ENCODE assay signal across 9 mouse cellular contexts in genomic region chr15:13088504-13089058, GRCm38 (mm10).
DNase-seq lines count a peak whose midpoint lies in the region; ATAC-seq lines count a peak whose summit lies in the region.
"Had no signal": no experiment of that assay in that cellular context is flagged by ENCODE, and none has a peak within 500 bp of the region (broad histone marks: within the 10 kb centered on the region; RNA-seq: fewer than 3 reads in every experiment).

No protein-coding gene starts in this region.

- WGBS in embryonic facial prominence, embryonic 11.5 days, result 49% methylated on average over 7 of the region's 7 CpGs
- WGBS in hindbrain, embryonic 14.5 days, result 48% methylated on average over 7 of the region's 7 CpGs
- WGBS in midbrain, embryonic 15.5 days, result 40% methylated on average over 7 of the region's 7 CpGs

- DNase-seq in heart, adult 11 months, result peak; percentile 18
- DNase-seq in heart, adult 9 months (ENCODE audit: low spot score in 2 of 2), result no peak
- DNase-seq in adrenal gland, adult 18-20 months (ENCODE audit: low spot score in 2 of 2), result peak; percentile 36 to 46
- DNase-seq in embryonic facial prominence, embryonic 11.5 days (ENCODE audit: low spot score), result peak; percentile 83
- peak; percentile 79 for DNase-seq in hindbrain, embryonic 14.5 days (ENCODE audit: low spot score)
- DNase-seq in layer of hippocampus, postnatal 25 days (ENCODE audit: extremely low spot score in 1 of 2, low spot score in 1 of 2), result peak; percentile 54 to 80

- H3K36me3 ChIP-seq in embryonic facial prominence, embryonic 11.5 days (replicated peaks; ENCODE audit: control insufficient read depth, insufficient read depth, low read depth, low read length), result no peaks in the 10 kb centered on the region
- H3K36me3 ChIP-seq in hindbrain, embryonic 14.5 days (replicated peaks; ENCODE audit: control insufficient read depth, insufficient read depth), result no peaks in the 10 kb centered on the region
- no peaks in the 10 kb centered on the region for H3K36me3 ChIP-seq in midbrain, embryonic 15.5 days (replicated peaks)
- H3K36me3 ChIP-seq: liver, embryonic 15.5 days had no signal

- H3K27ac ChIP-seq in embryonic facial prominence, embryonic 11.5 days (replicated peaks; ENCODE audit: low read depth, low read length), result no peak overlapping the region
- no peak overlapping the region for H3K27ac ChIP-seq in hindbrain, embryonic 14.5 days
- no peak overlapping the region for H3K27ac ChIP-seq in midbrain, embryonic 15.5 days
- H3K27ac ChIP-seq: liver, embryonic 15.5 days had no signal

- no peak overlapping the region for H3K4me3 ChIP-seq in embryonic facial prominence, embryonic 11.5 days (ENCODE audit: low read depth, low read length)
- no peak overlapping the region for H3K4me3 ChIP-seq in hindbrain, embryonic 14.5 days (replicated peaks; ENCODE audit: low read length)
- no peak overlapping the region for H3K4me3 ChIP-seq in midbrain, embryonic 15.5 days
- H3K4me3 ChIP-seq: liver, embryonic 15.5 days had no signal

- no peaks in the 10 kb centered on the region for H3K4me1 ChIP-seq in embryonic facial prominence, embryonic 11.5 days (ENCODE audit: control insufficient read depth, insufficient read depth, low read length)
- H3K4me1 ChIP-seq in hindbrain, embryonic 14.5 days (replicated peaks; ENCODE audit: control insufficient read depth, insufficient read depth, low read length), result 0 out of 2 replicates have a peak, but pooled peaks cover 4% of the 10 kb centered on the region
- no peaks in the 10 kb centered on the region for H3K4me1 ChIP-seq in midbrain, embryonic 15.5 days
- H3K4me1 ChIP-seq: liver, embryonic 15.5 days had no signal

- no peaks in the 10 kb centered on the region for H3K27me3 ChIP-seq in embryonic facial prominence, embryonic 11.5 days (ENCODE audit: control insufficient read depth, insufficient read depth, low read length)
- H3K27me3 ChIP-seq in hindbrain, embryonic 14.5 days (ENCODE audit: control insufficient read depth, insufficient read depth, low read length), result no peaks in the 10 kb centered on the region
- no peaks in the 10 kb centered on the region for H3K27me3 ChIP-seq in midbrain, embryonic 15.5 days (replicated peaks)
- H3K27me3 ChIP-seq: liver, embryonic 15.5 days had no signal

- ATAC-seq in embryonic facial prominence, embryonic 11.5 days (replicated peaks; ENCODE audit: insufficient number of reproducible peaks, low FRiP score, low TSS enrichment, low read depth), result peak; percentile 75; the same call in 1 of the 2 replicates
- ATAC-seq in hindbrain, embryonic 14.5 days (ENCODE audit: low FRiP score), result peak; percentile 75
- ATAC-seq in midbrain, embryonic 15.5 days (replicated peaks), result peak; percentile 80
- no peak for ATAC-seq in erythroblast, adult 5-6 weeks (replicated peaks; ENCODE audit: low FRiP score, poor library complexity, severe bottlenecking)

- no peak overlapping the region for H3K9ac ChIP-seq in embryonic facial prominence, embryonic 11.5 days (replicated peaks; ENCODE audit: low read length)
- no peak overlapping the region for H3K9ac ChIP-seq in hindbrain, embryonic 14.5 days
- no peak overlapping the region for H3K9ac ChIP-seq in midbrain, embryonic 15.5 days
- H3K9ac ChIP-seq: liver, embryonic 15.5 days had no signal

- no peak overlapping the region for H3K4me2 ChIP-seq in embryonic facial prominence, embryonic 11.5 days (ENCODE audit: low read depth, low read length)
- no peak overlapping the region for H3K4me2 ChIP-seq in hindbrain, embryonic 14.5 days (replicated peaks)
- no peak overlapping the region for H3K4me2 ChIP-seq in midbrain, embryonic 15.5 days
- H3K4me2 ChIP-seq: liver, embryonic 15.5 days had no signal

- H3K9me3 ChIP-seq in embryonic facial prominence, embryonic 11.5 days (replicated peaks; ENCODE audit: control insufficient read depth, low read length), result no peaks in the 10 kb centered on the region
- no peaks in the 10 kb centered on the region for H3K9me3 ChIP-seq in hindbrain, embryonic 14.5 days (ENCODE audit: control insufficient read depth, low read length)
- no peaks in the 10 kb centered on the region for H3K9me3 ChIP-seq in midbrain, embryonic 15.5 days
- H3K9me3 ChIP-seq: liver, embryonic 15.5 days had no signal

Comparison
In these comparisons a context has a peak if more than half of its experiments do, and no peak if none do; other contexts are left out.
1. DNase-seq: peak in heart, adult 11 months (single experiment), adrenal gland, adult 18-20 months (2 of 2), embryonic facial prominence, embryonic 11.5 days (single experiment), hindbrain, embryonic 14.5 days (single experiment) and layer of hippocampus, postnatal 25 days (2 of 2); none in heart, adult 9 months (0 of 2).